Mouse (Mus musculus) forebrain, embryonic 13.5 days (tissue): ENCODE results near the gene Cyp4f14. TPM values are rescaled to one million over a fixed set of nuclear protein-coding genes. Genes with fewer than 3 reads are reported as not detected.

Source experiments
- ATAC-seq: fragments of 200-750 bp; cut with Nextera tagmentation; 2 replicates; pipeline ENCODE4 v1.8.0; 2017
- H3K27ac ChIP-seq: fragments of 300-500 bp; sonication (generic); 2 replicates; pipeline ENCODE4 v1.5.1; 2015; ENCODE audit warnings: inconsistent platforms, mild to moderate bottlenecking, moderate library complexity
- H3K27me3 ChIP-seq: fragments of 300-500 bp; sonication (generic); 2 replicates; pipeline ENCODE4 v1.6.1; 2015; ENCODE audit warnings: mild to moderate bottlenecking, inconsistent platforms
- H3K36me3 ChIP-seq: fragments of 300-500 bp; sonication (generic); 2 replicates; pipeline ENCODE4 v1.6.1; 2015; ENCODE audit warnings: mild to moderate bottlenecking, inconsistent platforms; ENCODE audit not compliant: poor library complexity, severe bottlenecking
- H3K4me1 ChIP-seq: fragments of 300-500 bp; sonication (generic); 2 replicates; pipeline ENCODE4 v1.6.1; 2015; ENCODE audit warnings: inconsistent platforms
- H3K4me2 ChIP-seq: fragments of 300-500 bp; sonication (generic); 2 replicates; pipeline ENCODE4 v1.6.1; 2015; ENCODE audit warnings: inconsistent platforms, mild to moderate bottlenecking, moderate library complexity
- H3K4me3 ChIP-seq: fragments of 300-500 bp; sonication (generic); 2 replicates; pipeline ENCODE4 v1.5.1; 2015; ENCODE audit warnings: mild to moderate bottlenecking, inconsistent platforms
- H3K9ac ChIP-seq: fragments of 300-500 bp; sonication (generic); 2 replicates; pipeline ENCODE4 v1.6.1; 2015; ENCODE audit warnings: mild to moderate bottlenecking, inconsistent platforms
- H3K9me3 ChIP-seq: fragments of 300-500 bp; sonication (generic); replicated peaks from 2 replicates; pipeline ENCODE4 v1.6.1; 2016; ENCODE audit warnings: inconsistent platforms
- WGBS: fragments of 180-500 bp; shearing (Covaris S2); methylation state at CpG from one replicate; pipeline ENCODE4 v1.1.7; 2015; 5-methylcytosine and 5-hydroxymethylcytosine counted together
- polyA plus RNA-seq: library from polyadenylated mRNA; unstranded; fragments of >200 nt; fragmentation: Nextera tagmentation; extraction: Ambion mirVana; gene quantifications from 2 replicates; pipeline ENCODE4 v1.2.1, GENCODE M21; 2015

The Cyp4f14 gene
- polyA plus RNA-seq, 1 experiment from 2014 or later, result not detected

GRCm38 (mm10) chr17:32924658-32925312, 7.6 kb upstream of the Cyp4f14 start:
- peak overlapping the region; percentile 53 for H3K4me3 ChIP-seq
- H3K27ac ChIP-seq, result 0 out of 2 replicates have a peak overlapping the region, but pooled peaks have one; percentile 54
- H3K4me1 ChIP-seq, result 0 out of 2 replicates have a peak, but pooled peaks cover 3% of the 10 kb centered on the region
- WGBS, result 18% methylated on average over 32 of the region's 32 CpGs
- H3K4me2 ChIP-seq, result peak overlapping the region; percentile 70
- no peaks in the 10 kb centered on the region for H3K9me3 ChIP-seq
- no peaks in the 10 kb centered on the region for H3K36me3 ChIP-seq
- peak overlapping the region; percentile 71 for H3K9ac ChIP-seq
- peak; percentile 97 for ATAC-seq
- H3K27me3 ChIP-seq, result peaks cover 23% of the 10 kb centered on the region; the same call in 1 of the 2 replicates

GRCm38 (mm10) chr17:32923681-32924080, 6.5 kb upstream of the Cyp4f14 start:
- no peaks in the 10 kb centered on the region for H3K36me3 ChIP-seq
- peaks cover 16% of the 10 kb centered on the region; the same call in 1 of the 2 replicates for H3K27me3 ChIP-seq
- WGBS, result 94% methylated on average over 1 of the region's 1 CpGs
- no peaks in the 10 kb centered on the region for H3K9me3 ChIP-seq
- no peak overlapping the region for H3K4me2 ChIP-seq
- no peak overlapping the region for H3K9ac ChIP-seq
- no peak for ATAC-seq
- H3K4me3 ChIP-seq, result no peak overlapping the region
- no peak overlapping the region for H3K27ac ChIP-seq
- H3K4me1 ChIP-seq, result 0 out of 2 replicates have a peak, but pooled peaks cover 3% of the 10 kb centered on the region

- no peak overlapping the region for H3K4me2 ChIP-seq
- ATAC-seq, result no peak
- WGBS, result 80% methylated on average over 2 of the region's 2 CpGs
- no peaks in the 10 kb centered on the region for H3K9me3 ChIP-seq
- no peaks in the 10 kb centered on the region for H3K36me3 ChIP-seq
- H3K27ac ChIP-seq, result no peak overlapping the region
- H3K4me3 ChIP-seq, result no peak overlapping the region
- H3K4me1 ChIP-seq, result no peaks in the 10 kb centered on the region
- no peaks in the 10 kb centered on the region; the same call in 1 of the 2 replicates for H3K27me3 ChIP-seq
- no peak overlapping the region for H3K9ac ChIP-seq
These were observed 2.0 kb upstream of the Cyp4f14 start for GRCm38 (mm10) chr17:32919123-32919522.

GRCm38 (mm10) chr17:32916075-32916474, 1.1 kb downstream of the Cyp4f14 start:
- H3K36me3 ChIP-seq, result no peaks in the 10 kb centered on the region
- no peak overlapping the region for H3K27ac ChIP-seq
- H3K4me1 ChIP-seq, result no peaks in the 10 kb centered on the region
- no peaks in the 10 kb centered on the region; the same call in 1 of the 2 replicates for H3K27me3 ChIP-seq
- no peaks in the 10 kb centered on the region for H3K9me3 ChIP-seq
- no peak for ATAC-seq
- 67% methylated on average over 1 of the region's 1 CpGs for WGBS
- H3K9ac ChIP-seq, result no peak overlapping the region
- H3K4me3 ChIP-seq, result no peak overlapping the region
- H3K4me2 ChIP-seq, result no peak overlapping the region

GRCm38 (mm10) chr17:32906172-32906571, 11.0 kb downstream of the Cyp4f14 start:
- H3K36me3 ChIP-seq, result no peaks in the 10 kb centered on the region
- ATAC-seq, result no peak

DNA sequence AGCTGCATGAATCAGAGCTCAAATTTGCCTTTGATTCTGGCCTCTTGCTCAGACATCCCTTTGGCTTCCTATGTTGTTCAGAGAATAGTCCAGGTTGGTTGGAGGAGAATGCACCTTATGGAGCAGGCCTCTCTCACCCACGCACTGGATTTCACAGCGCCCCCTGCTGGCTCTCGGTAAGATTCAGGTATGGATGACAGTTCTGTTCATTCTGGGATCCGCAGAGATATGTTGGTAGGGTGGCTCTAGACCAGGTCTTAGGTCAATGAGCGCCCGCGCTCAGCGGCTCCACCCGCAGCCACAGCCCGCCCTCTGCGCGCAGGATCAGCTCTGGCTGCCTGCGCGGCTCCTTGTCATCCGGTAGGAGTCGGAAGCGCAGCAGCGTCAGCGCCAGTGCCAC, 11.9 kb downstream of the Cyp4f14 start:
- no peaks in the 10 kb centered on the region for H3K36me3 ChIP-seq
- WGBS, result 17% methylated on average over 19 of the region's 19 CpGs
- H3K9me3 ChIP-seq, result no peaks in the 10 kb centered on the region
- peaks cover 11% of the 10 kb centered on the region for H3K27me3 ChIP-seq
- H3K4me2 ChIP-seq, result peak overlapping the region; percentile 44
- H3K4me3 ChIP-seq, result peak overlapping the region; percentile 11; the same call in 1 of the 2 replicates
- ATAC-seq, result no peak
- H3K9ac ChIP-seq, result peak overlapping the region; percentile 41; the same call in 1 of the 2 replicates
- no peaks in the 10 kb centered on the region for H3K4me1 ChIP-seq
- H3K27ac ChIP-seq, result no peak overlapping the region

More at GRCm38 (mm10) chr17:32906172-32906571, 11.0 kb downstream of the Cyp4f14 start:
- Histone ChIP-seq H3K4me1 (no peaks in the 10 kb centered on the region), H3K4me3 (no peak overlapping the region), H3K9me3 (no peaks in the 10 kb centered on the region), H3K27ac (no peak overlapping the region), H3K27me3 (peaks cover 11% of the 10 kb centered on the region), H3K4me2 (no peak overlapping the region), H3K9ac (no peak overlapping the region)
- 86% methylated on average over 10 of the region's 10 CpGs for WGBS

DNA sequence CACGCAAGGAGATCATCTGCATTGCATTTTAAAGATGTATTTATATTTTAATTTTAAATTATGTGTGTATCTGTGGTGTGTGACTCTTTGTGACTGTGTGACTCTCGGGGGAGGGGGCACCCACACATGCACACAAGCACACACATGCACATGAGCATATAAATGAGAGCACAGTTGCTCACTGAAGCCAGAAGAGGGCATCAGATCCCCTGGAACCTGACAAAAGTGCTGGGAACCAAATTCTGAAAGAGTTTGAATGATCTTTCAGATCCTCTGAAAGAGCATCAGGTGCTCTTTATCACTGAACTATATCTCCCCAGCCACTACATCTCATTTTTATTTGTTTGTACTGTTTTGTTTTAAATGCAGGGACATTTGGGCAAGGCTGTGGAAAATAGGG, 12.7 kb downstream of the Cyp4f14 start:
- Histone ChIP-seq H3K36me3 (no peaks in the 10 kb centered on the region), H3K27me3 (peaks cover 11% of the 10 kb centered on the region), H3K4me3 (no peak overlapping the region), H3K27ac (no peak overlapping the region), H3K4me2 (no peak overlapping the region), H3K9me3 (no peaks in the 10 kb centered on the region), H3K4me1 (no peaks in the 10 kb centered on the region), H3K9ac (no peak overlapping the region)
- no peak for ATAC-seq
- WGBS, result 60% methylated on average over 2 of the region's 2 CpGs

DNA sequence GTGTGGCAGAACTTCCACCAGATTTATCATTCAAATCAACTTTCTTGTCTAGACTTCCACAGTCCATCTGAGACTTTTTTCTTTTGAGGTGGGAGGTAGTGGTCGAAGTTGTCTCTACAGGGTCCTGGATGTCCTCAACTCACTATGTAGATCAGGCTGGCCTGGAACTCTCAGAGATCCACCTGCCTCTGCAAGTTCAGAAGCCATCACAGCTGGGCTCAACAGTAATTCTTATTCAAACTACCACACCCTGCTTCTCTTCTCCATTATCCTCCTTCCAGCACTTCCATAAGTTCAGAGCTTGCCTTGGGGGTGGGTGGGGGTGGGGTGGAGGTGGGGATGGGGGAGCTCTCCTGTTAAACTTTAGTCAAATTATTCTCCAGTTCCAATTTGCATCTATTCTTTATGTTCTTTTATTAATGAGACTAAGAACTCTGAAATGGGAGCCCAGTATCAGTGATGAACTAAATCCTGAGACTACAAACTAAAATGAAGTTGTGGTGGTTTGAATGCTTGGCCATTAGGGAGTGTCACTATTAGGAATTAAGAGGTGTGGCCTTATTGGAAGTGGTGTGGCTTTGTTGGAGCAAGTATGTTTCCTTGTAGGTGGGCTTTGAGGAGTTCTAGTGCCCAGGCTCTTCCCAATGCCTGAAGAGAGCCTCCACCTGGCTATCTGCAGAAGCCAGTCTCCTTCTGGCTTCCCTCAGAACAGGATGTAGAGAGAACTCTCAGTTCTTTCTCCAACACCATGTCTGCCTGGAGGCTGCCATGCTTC, 15.2 kb downstream of the Cyp4f14 start:
- Histone ChIP-seq H3K4me3 (no peak overlapping the region), H3K9me3 (no peaks in the 10 kb centered on the region), H3K27me3 (peaks cover 5% of the 10 kb centered on the region), H3K4me2 (no peak overlapping the region), H3K4me1 (no peaks in the 10 kb centered on the region), H3K9ac (no peak overlapping the region), H3K27ac (no peak overlapping the region), H3K36me3 (no peaks in the 10 kb centered on the region)
- 58% methylated on average over 1 of the region's 1 CpGs for WGBS
- no peak for ATAC-seq

DNA sequence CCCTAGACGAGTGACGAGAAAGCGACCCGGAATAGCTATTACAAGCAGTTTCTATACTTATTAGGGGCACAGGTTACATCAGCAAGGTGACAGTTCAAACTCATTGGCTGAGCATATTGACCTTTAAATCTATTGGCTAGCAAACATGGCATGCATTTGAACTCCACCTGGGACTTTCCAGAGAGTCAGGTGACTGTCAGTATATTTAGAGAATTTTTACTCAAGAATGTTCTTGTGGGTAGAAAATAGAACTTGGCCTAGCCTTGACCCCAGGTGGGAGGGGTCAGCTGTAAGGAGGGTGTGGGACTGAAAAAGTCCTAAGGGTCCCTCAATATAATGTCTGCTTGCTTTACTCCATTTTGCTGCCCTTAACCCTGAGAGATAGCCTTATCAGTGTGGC, 21.7 kb downstream of the Cyp4f14 start:
- Histone ChIP-seq H3K27me3 (no peaks in the 10 kb centered on the region), H3K27ac (no peak overlapping the region), H3K4me1 (peaks cover 9% of the 10 kb centered on the region), H3K4me3 (no peak overlapping the region), H3K9me3 (no peaks in the 10 kb centered on the region), H3K36me3 (no peaks in the 10 kb centered on the region), H3K9ac (no peak overlapping the region), H3K4me2 (no peak overlapping the region)
- no peak for ATAC-seq
- WGBS, result 95% methylated on average over 4 of the region's 4 CpGs

GRCm38 (mm10) chr17:32893901-32894300, 23.2 kb downstream of the Cyp4f14 start:
- WGBS, result 85% methylated on average over 3 of the region's 3 CpGs
- H3K4me3 ChIP-seq, result no peak overlapping the region
- no peak overlapping the region for H3K27ac ChIP-seq
- H3K9me3 ChIP-seq, result no peaks in the 10 kb centered on the region
- H3K9ac ChIP-seq, result no peak overlapping the region
- H3K36me3 ChIP-seq, result no peaks in the 10 kb centered on the region
- H3K4me2 ChIP-seq, result no peak overlapping the region
- no peaks in the 10 kb centered on the region for H3K27me3 ChIP-seq
- H3K4me1 ChIP-seq, result peaks cover 20% of the 10 kb centered on the region
- ATAC-seq, result no peak

DNA sequence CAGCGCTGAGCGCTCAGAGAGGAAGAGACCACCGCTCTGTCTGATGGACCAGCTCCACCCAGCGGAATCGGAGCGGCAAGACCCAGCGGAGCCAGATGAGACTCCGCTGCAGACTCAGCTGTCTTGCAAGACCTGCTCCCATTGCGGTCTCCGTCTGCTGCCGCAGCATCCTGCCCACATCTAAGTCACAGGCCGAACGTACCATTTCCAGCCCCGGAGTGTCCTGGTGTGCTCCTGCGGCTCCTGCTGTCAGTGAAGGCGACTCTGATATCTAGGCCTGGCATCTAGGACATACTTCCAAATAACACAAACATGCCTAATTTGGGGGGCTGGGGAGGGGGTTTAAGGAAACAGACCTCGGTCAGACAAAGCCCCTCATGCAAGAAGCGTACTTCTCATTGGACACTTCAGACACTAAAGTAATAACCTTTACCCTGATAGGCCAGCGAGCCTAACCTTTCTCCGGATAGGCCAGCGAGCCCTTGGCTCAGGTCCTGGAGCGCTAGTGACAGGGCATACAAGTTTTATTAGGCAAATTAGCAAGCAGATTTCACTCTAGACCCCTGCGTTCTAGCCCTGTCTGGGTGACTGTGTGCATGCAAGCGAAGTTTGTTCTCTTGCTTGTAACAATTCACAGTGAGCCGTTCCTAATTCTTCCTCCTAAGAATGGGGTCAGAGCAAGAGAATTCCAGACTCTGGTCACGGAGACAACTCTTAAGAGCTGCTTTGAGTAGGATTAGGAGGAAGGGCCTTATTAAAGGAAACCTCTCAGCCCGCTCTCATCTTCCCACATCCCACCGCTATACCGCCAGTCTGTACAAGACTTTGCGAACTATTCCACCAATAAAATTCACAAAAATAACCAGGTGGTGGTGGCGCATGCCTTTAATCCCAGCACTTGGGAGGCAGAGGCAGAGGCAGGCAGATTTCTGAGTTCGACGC, 25.6 kb downstream of the Cyp4f14 start, which contains the start of gene Zfp870:
Zfp870 (minus strand) TSS at position 404 of the 942 bp plus-strand sequence.
- Histone ChIP-seq H3K4me1 (peaks cover 20% of the 10 kb centered on the region), H3K9ac (peak within 1 kb of the TSS; percentile 72), H3K4me3 (peak within 1 kb of the TSS; percentile 72), H3K27me3 (no peaks in the 10 kb centered on the region), H3K4me2 (peak within 1 kb of the TSS; percentile 83), H3K27ac (peak within 1 kb of the TSS; percentile 84), H3K9me3 (no peaks in the 10 kb centered on the region), H3K36me3 (0 out of 2 replicates have a peak, but pooled peaks cover 3% of the 10 kb centered on the region)
- ATAC-seq, result peak; percentile 99
- 12% methylated on average over 31 of the region's 33 CpGs for WGBS
